Mouse (Mus musculus) thymus, postnatal 25 days (tissue): ENCODE measurements around the gene Plet1.

ENCODE experiments used
- DNase-seq: peaks from one replicate; pipeline ENCODE4 v3.0.0; 2022

The Plet1 gene

GRCm38 (mm10) chr9:50494311-50494710 lies at the start of gene Plet1:
Gene Plet1, plus strand, starts transcription at chr9:50494525.
- no peak for DNase-seq

GRCm38 (mm10) chr9:50449048-50449447 lies 45.3 kb upstream of the Plet1 start:
- no peak for DNase-seq

GRCm38 (mm10) chr9:50451456-50452218 lies 42.7 kb upstream of the Plet1 start:
- DNase-seq, result no peak

- peak; percentile 85 for DNase-seq
Observed at GRCm38 (mm10) chr9:50452303-50452775, 42.0 kb upstream of the Plet1 start.

- no peak for DNase-seq
Observed at GRCm38 (mm10) chr9:50457596-50457995, 36.7 kb upstream of the Plet1 start.

GRCm38 (mm10) chr9:50459537-50459936 lies 34.8 kb upstream of the Plet1 start:
- no peak for DNase-seq

GRCm38 (mm10) chr9:50462494-50463204 lies 31.7 kb upstream of the Plet1 start:
- DNase-seq, result peak; percentile 88

- DNase-seq, result no peak
Observed at GRCm38 (mm10) chr9:50463205-50463508, 31.2 kb upstream of the Plet1 start.

GRCm38 (mm10) chr9:50470377-50471100 lies 23.8 kb upstream of the Plet1 start:
- peak; percentile 54 for DNase-seq

- peak; percentile 44 for DNase-seq
Observed at GRCm38 (mm10) chr9:50471181-50471901, 23.0 kb upstream of the Plet1 start.

GRCm38 (mm10) chr9:50475318-50475717 lies 19.0 kb upstream of the Plet1 start:
- no peak for DNase-seq

- no peak for DNase-seq
Observed at GRCm38 (mm10) chr9:50475745-50476144, 18.6 kb upstream of the Plet1 start.

- no peak for DNase-seq
Observed at GRCm38 (mm10) chr9:50476651-50477050, 17.7 kb upstream of the Plet1 start.

GRCm38 (mm10) chr9:50477270-50477669 lies 17.1 kb upstream of the Plet1 start:
- no peak for DNase-seq

- DNase-seq, result peak; percentile 44
Observed at GRCm38 (mm10) chr9:50478826-50479225, 15.5 kb upstream of the Plet1 start.

- DNase-seq, result no peak
Observed at GRCm38 (mm10) chr9:50479476-50479875, 14.8 kb upstream of the Plet1 start.

- no peak for DNase-seq
Observed at GRCm38 (mm10) chr9:50482743-50483142, 11.6 kb upstream of the Plet1 start.

- DNase-seq, result no peak
Observed at GRCm38 (mm10) chr9:50485521-50485920, 8.8 kb upstream of the Plet1 start.

- DNase-seq, result no peak
Observed at GRCm38 (mm10) chr9:50490836-50491235, 3.5 kb upstream of the Plet1 start.

GRCm38 (mm10) chr9:50491531-50492045 lies 2.7 kb upstream of the Plet1 start:
- no peak for DNase-seq

GRCm38 (mm10) chr9:50493777-50494176 lies 548 bp upstream of the Plet1 start:
- DNase-seq, result no peak

- no peak for DNase-seq
Observed at GRCm38 (mm10) chr9:50495405-50496150, 1.3 kb downstream of the Plet1 start.
